Mouse (Mus musculus): ENCODE data around the gene Nudt17. TPM values are rescaled to one million over a fixed set of nuclear protein-coding genes. Genes with fewer than 3 reads are reported as not detected.
"Not testable (repeated sequence)": the region's sequence is repeated elsewhere in the genome, so short reads cannot be mapped to it uniquely, and the experiment has no call there.

Gene Nudt17
- total RNA-seq (2021): 1 to 10 TPM; 2.7 to 3.6 TPM
- long read RNA-seq, experiment 1, partial matches to known transcripts: 1 of 2 reads
- long read RNA-seq, experiment 1, other reads (novel, unspliced or antisense): 1 of 2 reads
- long read RNA-seq, experiment 2, partial matches to known transcripts: 0 of 2 reads
- long read RNA-seq, experiment 2, other reads (novel, unspliced or antisense): 2 of 2 reads

- peak; percentile 58 to 80 for DNase-seq (ENCODE audit: low spot score in 2 of 2)
Measured at GRCm38 (mm10) chr3:96707903-96708683, at the start of gene Nudt17. TSS of gene Nudt17 (minus strand) at chr3:96708562.

- DNase-seq (ENCODE audit: low spot score in 2 of 2): no peak
Measured at GRCm38 (mm10) chr3:96757691-96758090, 49.3 kb upstream of the Nudt17 start.

GRCm38 (mm10) chr3:96755935-96756334 is 47.6 kb upstream of the Nudt17 start:
- no peak for DNase-seq (ENCODE audit: low spot score in 2 of 2)

GRCm38 (mm10) chr3:96746829-96747228 is 38.5 kb upstream of the Nudt17 start:
- no peak for DNase-seq (ENCODE audit: low spot score in 2 of 2)

GRCm38 (mm10) chr3:96744348-96744747 is 36.0 kb upstream of the Nudt17 start:
- no peak for DNase-seq (ENCODE audit: low spot score in 2 of 2)

GRCm38 (mm10) chr3:96740279-96740678 is 31.9 kb upstream of the Nudt17 start:
- not testable (repeated sequence) for DNase-seq (ENCODE audit: low spot score in 2 of 2)

GRCm38 (mm10) chr3:96737995-96738394 is 29.6 kb upstream of the Nudt17 start:
- no peak for DNase-seq (ENCODE audit: low spot score in 2 of 2)

- DNase-seq (ENCODE audit: low spot score in 2 of 2): no peak
Measured at GRCm38 (mm10) chr3:96737013-96737740, 28.8 kb upstream of the Nudt17 start.

- no peak for DNase-seq (ENCODE audit: low spot score in 2 of 2)
Measured at GRCm38 (mm10) chr3:96735200-96735599, 26.8 kb upstream of the Nudt17 start.

- DNase-seq (ENCODE audit: low spot score in 2 of 2): no peak
Measured at GRCm38 (mm10) chr3:96733984-96734383, 25.6 kb upstream of the Nudt17 start.

GRCm38 (mm10) chr3:96730785-96731184 is 22.4 kb upstream of the Nudt17 start:
- DNase-seq (ENCODE audit: low spot score in 2 of 2): no peak

- no peak for DNase-seq (ENCODE audit: low spot score in 2 of 2)
Measured at GRCm38 (mm10) chr3:96729403-96729784, 21.0 kb upstream of the Nudt17 start.

GRCm38 (mm10) chr3:96728634-96729402 is 20.5 kb upstream of the Nudt17 start:
- no peak for DNase-seq (ENCODE audit: low spot score in 2 of 2)

- DNase-seq (ENCODE audit: low spot score in 2 of 2): no peak
Measured at GRCm38 (mm10) chr3:96727828-96728633, 19.7 kb upstream of the Nudt17 start.

GRCm38 (mm10) chr3:96727343-96727827 is 19.0 kb upstream of the Nudt17 start, which contains the start of the genes Polr3c and Rnf115:
TSS of gene Polr3c (minus strand) at chr3:96727628.
TSS of gene Rnf115 (plus strand) at chr3:96727664.
- DNase-seq (ENCODE audit: low spot score in 2 of 2): peak; percentile 84 to 94

- DNase-seq (ENCODE audit: low spot score in 2 of 2): no peak
Measured at GRCm38 (mm10) chr3:96719173-96719572, 10.8 kb upstream of the Nudt17 start.

GRCm38 (mm10) chr3:96715854-96716253 is 7.5 kb upstream of the Nudt17 start:
- no peak for DNase-seq (ENCODE audit: low spot score in 2 of 2)

GRCm38 (mm10) chr3:96714286-96714685 is 5.9 kb upstream of the Nudt17 start:
- no peak for DNase-seq (ENCODE audit: low spot score in 2 of 2)

- no peak for DNase-seq (ENCODE audit: low spot score in 2 of 2)
Measured at GRCm38 (mm10) chr3:96708684-96709064, 312 bp upstream of the Nudt17 start.

GRCm38 (mm10) chr3:96706984-96707383 is 1.4 kb downstream of the Nudt17 start:
- no peak for DNase-seq (ENCODE audit: low spot score in 2 of 2)

Data from adrenal gland, postnatal 4 days (tissue).